Mouse (Mus musculus): ENCODE measurements at regions not wholly inside any gene's neighbourhood (a gene's known extent, or its start where the extent isn't known, plus 50 kb on each side); places are given as distances from the start of the nearest gene placed in this dataset.

DNA sequence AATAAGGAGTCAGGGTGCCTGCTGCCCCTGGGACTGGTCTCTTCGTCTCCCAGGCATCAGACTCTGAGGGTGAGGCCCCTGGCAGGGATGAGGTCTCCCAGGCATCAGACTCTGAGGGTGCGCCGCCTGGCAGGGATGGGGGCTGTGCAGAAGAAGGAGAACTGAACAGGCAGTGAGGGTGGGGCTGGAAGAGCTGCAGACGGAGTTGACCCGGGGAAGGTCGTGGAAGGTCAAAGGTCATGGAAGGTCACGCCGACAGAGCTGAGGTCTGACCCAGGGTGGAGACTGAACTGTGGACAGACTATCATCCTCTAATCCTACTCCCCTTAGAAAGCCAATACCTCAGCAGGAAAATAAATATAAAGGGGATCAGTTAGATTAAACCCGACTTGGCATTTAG is 50.6 kb upstream of the Grik3 start:
- no peaks in the 10 kb centered on the region for H3K9me3 ChIP-seq (replicated peaks; ENCODE audit: control insufficient read depth, low read length)
- no peak overlapping the region for H3K4me3 ChIP-seq (ENCODE audit: low read length)
- ATAC-seq (replicated peaks; ENCODE audit: extremely low read depth, insufficient read depth, low FRiP score), result no peak; the same call in 1 of the 2 replicates
- WGBS, result 35% methylated on average over 9 of the region's 9 CpGs
- no peak overlapping the region for H3K27ac ChIP-seq (ENCODE audit: low read length)
- no peaks in the 10 kb centered on the region for H3K36me3 ChIP-seq (ENCODE audit: control insufficient read depth, insufficient read depth)
- H3K9ac ChIP-seq (ENCODE audit: low read length), result no peak overlapping the region
- no peaks in the 10 kb centered on the region for H3K4me1 ChIP-seq (ENCODE audit: control insufficient read depth, insufficient read depth, low read length)
- 0 out of 2 replicates have a peak, but pooled peaks cover under 1% of the 10 kb centered on the region for H3K27me3 ChIP-seq (ENCODE audit: control insufficient read depth, insufficient read depth, low read length)
- no peak overlapping the region for H3K4me2 ChIP-seq (ENCODE audit: low read depth, low read length)

DNA sequence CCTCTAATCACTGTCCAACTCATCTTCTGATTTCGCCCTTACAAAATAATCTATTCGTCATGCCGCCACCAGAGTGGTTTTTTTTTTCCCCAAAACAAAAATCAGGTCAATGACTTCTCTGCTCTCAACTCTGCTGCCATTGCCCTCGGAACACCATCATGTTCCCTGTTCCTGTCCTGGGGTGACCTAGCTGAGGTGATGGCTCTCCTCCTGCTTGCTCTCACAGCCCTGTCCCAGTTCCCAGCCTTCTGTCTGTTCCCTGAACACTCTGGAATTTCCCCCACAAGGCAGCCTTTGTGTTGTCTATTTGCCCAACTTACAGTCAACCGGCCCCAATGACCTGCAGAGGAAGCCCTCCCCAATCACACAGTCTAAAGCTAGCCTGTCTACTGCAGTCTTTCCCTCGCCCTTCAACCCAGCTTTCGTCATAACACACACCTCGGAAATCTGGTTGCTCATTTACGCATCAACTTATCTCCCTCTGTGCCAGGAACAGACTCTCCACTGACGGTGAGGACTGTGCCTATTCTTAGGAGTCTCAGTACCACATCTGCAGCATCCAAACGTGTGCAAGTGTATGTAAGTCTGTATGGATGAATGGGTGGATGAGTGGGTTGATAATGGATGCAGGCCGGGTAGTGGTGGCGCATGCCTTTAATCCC is 53.2 kb upstream of the Grik3 start:
- peaks cover 2% of the 10 kb centered on the region; the same call in 1 of the 2 replicates for H3K27me3 ChIP-seq (ENCODE audit: control insufficient read depth, insufficient read depth, low read length)
- no peak overlapping the region for H3K27ac ChIP-seq (ENCODE audit: low read length)
- 63% methylated on average over 13 of the region's 13 CpGs for WGBS

DNA sequence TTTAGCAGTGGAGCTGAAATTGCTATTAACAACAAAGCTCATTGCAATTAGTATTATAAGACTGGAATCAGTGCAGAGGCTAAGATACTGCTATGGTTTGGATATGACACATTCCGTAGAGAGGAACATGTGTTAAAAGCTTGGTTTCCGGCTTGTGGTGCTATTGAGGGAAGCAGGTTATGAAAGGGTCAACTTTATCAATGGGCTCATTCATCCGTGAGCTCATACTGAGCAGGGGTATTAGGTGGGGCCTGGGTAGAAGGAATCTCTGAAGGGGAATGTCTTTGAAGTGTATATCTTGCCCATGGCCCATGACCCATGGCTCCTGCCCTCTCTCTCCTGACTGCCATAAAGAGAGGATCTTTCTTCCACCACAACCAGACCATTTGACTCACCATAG is 57.0 kb upstream of the Grik3 start:
- WGBS, result 59% methylated on average over 3 of the region's 3 CpGs

More for the DNA sequence above, 53.2 kb upstream of the Grik3 start:
- H3K4me3 ChIP-seq (ENCODE audit: low read length), result no peak overlapping the region
- no peak for ATAC-seq (replicated peaks; ENCODE audit: extremely low read depth, insufficient read depth, low FRiP score)
- H3K36me3 ChIP-seq (ENCODE audit: control insufficient read depth, insufficient read depth), result no peaks in the 10 kb centered on the region
- no peak overlapping the region for H3K9ac ChIP-seq (ENCODE audit: low read length)
- H3K9me3 ChIP-seq (replicated peaks; ENCODE audit: control insufficient read depth, low read length), result no peaks in the 10 kb centered on the region
- no peak overlapping the region for H3K4me2 ChIP-seq (ENCODE audit: low read depth, low read length)
- no peaks in the 10 kb centered on the region for H3K4me1 ChIP-seq (ENCODE audit: control insufficient read depth, insufficient read depth, low read length)

DNA sequence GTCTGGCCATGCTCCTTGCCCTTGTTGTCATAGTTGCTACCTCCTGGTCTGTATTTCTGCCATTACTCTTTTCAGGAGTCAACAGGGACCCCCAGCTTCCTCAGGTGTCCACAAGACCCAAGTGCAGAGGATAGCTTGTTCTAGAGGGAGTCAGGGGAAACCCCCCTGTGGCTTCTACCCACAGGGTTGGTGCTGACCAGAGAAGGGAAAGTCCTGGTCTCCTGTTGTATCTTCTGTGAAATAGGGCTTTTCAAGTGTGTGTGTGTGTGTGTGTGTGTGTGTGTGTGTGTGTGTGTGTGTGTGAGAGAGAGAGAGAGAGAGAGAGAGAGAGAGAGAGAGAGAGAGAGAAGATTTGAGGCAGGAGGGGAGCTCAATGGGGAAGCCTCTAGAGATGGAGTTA is 58.9 kb upstream of the Grik3 start:
- no peak overlapping the region for H3K4me2 ChIP-seq (ENCODE audit: low read depth, low read length)
- no peak overlapping the region for H3K4me3 ChIP-seq (ENCODE audit: low read length)
- H3K9me3 ChIP-seq (replicated peaks; ENCODE audit: control insufficient read depth, low read length), result no peaks in the 10 kb centered on the region
- H3K27me3 ChIP-seq (ENCODE audit: control insufficient read depth, insufficient read depth, low read length), result peaks cover 5% of the 10 kb centered on the region; the same call in 1 of the 2 replicates
- no peak overlapping the region for H3K27ac ChIP-seq (ENCODE audit: low read length)
- H3K9ac ChIP-seq (ENCODE audit: low read length), result no peak overlapping the region
- no peaks in the 10 kb centered on the region for H3K36me3 ChIP-seq (ENCODE audit: control insufficient read depth, insufficient read depth)
- ATAC-seq (replicated peaks; ENCODE audit: extremely low read depth, insufficient read depth, low FRiP score), result no peak
- no peaks in the 10 kb centered on the region for H3K4me1 ChIP-seq (ENCODE audit: control insufficient read depth, insufficient read depth, low read length)

More for the DNA sequence above, 57.0 kb upstream of the Grik3 start:
- no peak overlapping the region for H3K9ac ChIP-seq (ENCODE audit: low read length)
- H3K27ac ChIP-seq (ENCODE audit: low read length), result no peak overlapping the region
- H3K4me3 ChIP-seq (ENCODE audit: low read length), result no peak overlapping the region
- H3K4me2 ChIP-seq (ENCODE audit: low read depth, low read length), result no peak overlapping the region
- H3K9me3 ChIP-seq (replicated peaks; ENCODE audit: control insufficient read depth, low read length), result no peaks in the 10 kb centered on the region
- H3K4me1 ChIP-seq (ENCODE audit: control insufficient read depth, insufficient read depth, low read length), result no peaks in the 10 kb centered on the region
- no peak for ATAC-seq (replicated peaks; ENCODE audit: extremely low read depth, insufficient read depth, low FRiP score)
- H3K36me3 ChIP-seq (ENCODE audit: control insufficient read depth, insufficient read depth), result no peaks in the 10 kb centered on the region
- H3K27me3 ChIP-seq (ENCODE audit: control insufficient read depth, insufficient read depth, low read length), result peaks cover 2% of the 10 kb centered on the region; the same call in 1 of the 2 replicates

DNA sequence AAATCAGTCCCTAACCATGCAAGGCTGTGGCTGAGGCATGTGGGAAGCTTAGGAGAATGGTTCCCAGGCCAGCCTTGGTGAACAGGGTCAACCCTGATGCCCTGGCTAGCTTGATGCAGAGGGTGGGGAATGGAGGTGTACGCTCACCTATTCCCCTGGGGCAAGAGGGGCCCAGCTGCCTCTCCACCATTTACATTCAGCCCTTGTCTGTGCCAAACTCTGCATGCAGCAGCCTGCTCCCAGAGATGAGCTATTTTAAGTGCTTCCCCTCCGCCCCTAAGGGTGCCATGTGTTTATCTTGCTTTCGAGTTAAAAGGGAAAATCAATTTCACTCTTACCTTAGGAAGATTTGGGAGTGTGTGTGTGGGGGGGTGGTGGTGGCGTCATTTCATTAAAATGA is 59.7 kb upstream of the Grik3 start:
- H3K9ac ChIP-seq (ENCODE audit: low read length), result no peak overlapping the region
- no peak overlapping the region for H3K4me2 ChIP-seq (ENCODE audit: low read depth, low read length)
- H3K36me3 ChIP-seq (ENCODE audit: control insufficient read depth, insufficient read depth), result no peaks in the 10 kb centered on the region
- H3K4me3 ChIP-seq (ENCODE audit: low read length), result no peak overlapping the region
- no peaks in the 10 kb centered on the region for H3K9me3 ChIP-seq (replicated peaks; ENCODE audit: control insufficient read depth, low read length)
- no peak overlapping the region for H3K27ac ChIP-seq (ENCODE audit: low read length)
- WGBS, result 51% methylated on average over 4 of the region's 4 CpGs
- no peak for ATAC-seq (replicated peaks; ENCODE audit: extremely low read depth, insufficient read depth, low FRiP score)
- peaks cover 5% of the 10 kb centered on the region; the same call in 1 of the 2 replicates for H3K27me3 ChIP-seq (ENCODE audit: control insufficient read depth, insufficient read depth, low read length)
- no peaks in the 10 kb centered on the region for H3K4me1 ChIP-seq (ENCODE audit: control insufficient read depth, insufficient read depth, low read length)

DNA sequence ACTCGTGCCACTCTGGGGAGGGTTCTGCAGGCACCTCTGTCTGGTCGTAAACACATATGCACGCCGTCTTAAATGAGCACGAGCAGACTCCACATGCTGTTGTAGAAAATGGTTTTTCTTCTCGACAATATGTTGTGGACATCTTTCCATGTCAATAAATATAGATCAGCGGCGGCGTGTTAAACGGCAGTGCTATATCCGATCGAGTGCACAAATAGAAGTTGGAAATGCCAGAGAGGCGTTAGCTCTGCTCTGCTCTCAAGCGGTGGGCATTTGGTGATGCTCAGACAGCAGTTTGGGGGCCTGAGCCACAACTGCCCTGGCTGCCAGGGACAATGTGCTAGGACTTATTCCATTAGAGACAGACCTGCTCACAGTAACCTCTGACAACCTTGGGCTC is 61.8 kb upstream of the Grik3 start:
- Histone ChIP-seq H3K4me3 (ENCODE audit: low read length) (no peak overlapping the region), H3K4me2 (ENCODE audit: low read depth, low read length) (no peak overlapping the region), H3K9me3 (replicated peaks; ENCODE audit: control insufficient read depth, low read length) (no peaks in the 10 kb centered on the region), H3K27me3 (ENCODE audit: control insufficient read depth, insufficient read depth, low read length) (peaks cover 5% of the 10 kb centered on the region; the same call in 1 of the 2 replicates), H3K9ac (ENCODE audit: low read length) (no peak overlapping the region), H3K36me3 (ENCODE audit: control insufficient read depth, insufficient read depth) (no peaks in the 10 kb centered on the region), H3K4me1 (ENCODE audit: control insufficient read depth, insufficient read depth, low read length) (no peaks in the 10 kb centered on the region), H3K27ac (ENCODE audit: low read length) (no peak overlapping the region)
- no peak for ATAC-seq (replicated peaks; ENCODE audit: extremely low read depth, insufficient read depth, low FRiP score)
- WGBS, result 86% methylated on average over 14 of the region's 14 CpGs

DNA sequence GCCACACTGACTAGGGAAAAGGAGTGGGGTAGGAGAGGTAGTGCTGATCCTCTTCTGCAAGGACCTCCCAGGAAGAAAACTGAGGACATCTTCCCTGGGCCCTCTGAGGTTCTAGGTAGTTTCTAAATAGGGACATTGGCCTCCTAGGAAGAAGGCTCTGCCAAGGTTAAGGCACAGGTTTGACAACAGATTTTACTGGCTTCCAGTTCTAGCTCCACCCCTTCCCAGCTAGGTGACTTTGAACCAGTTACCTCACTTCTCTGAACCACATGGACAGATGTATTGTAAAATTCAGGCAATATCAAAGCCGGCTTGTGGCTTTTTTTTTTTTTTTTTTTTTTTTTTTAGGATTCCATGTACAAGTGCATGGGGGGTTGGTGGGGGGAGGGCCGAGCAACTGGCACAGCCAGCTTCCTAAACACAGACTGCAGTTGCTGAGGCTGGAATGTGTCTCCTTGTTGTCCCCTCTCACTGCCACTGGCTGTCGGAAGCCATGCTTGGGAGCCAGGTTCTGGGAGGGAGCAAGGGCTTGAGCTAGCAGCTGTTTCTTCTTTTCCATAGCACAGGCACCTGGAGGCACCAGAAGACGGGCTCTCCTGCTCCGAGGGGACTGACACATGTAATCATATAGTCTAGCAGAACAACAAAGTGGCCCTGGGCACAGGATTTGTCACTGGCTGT is 69.8 kb upstream of the Grik3 start:
- WGBS, result 62% methylated on average over 5 of the region's 5 CpGs
- ATAC-seq (replicated peaks; ENCODE audit: extremely low read depth, insufficient read depth, low FRiP score), result no peak
- H3K27me3 ChIP-seq (ENCODE audit: control insufficient read depth, insufficient read depth, low read length), result peaks cover 3% of the 10 kb centered on the region; the same call in 1 of the 2 replicates

DNA sequence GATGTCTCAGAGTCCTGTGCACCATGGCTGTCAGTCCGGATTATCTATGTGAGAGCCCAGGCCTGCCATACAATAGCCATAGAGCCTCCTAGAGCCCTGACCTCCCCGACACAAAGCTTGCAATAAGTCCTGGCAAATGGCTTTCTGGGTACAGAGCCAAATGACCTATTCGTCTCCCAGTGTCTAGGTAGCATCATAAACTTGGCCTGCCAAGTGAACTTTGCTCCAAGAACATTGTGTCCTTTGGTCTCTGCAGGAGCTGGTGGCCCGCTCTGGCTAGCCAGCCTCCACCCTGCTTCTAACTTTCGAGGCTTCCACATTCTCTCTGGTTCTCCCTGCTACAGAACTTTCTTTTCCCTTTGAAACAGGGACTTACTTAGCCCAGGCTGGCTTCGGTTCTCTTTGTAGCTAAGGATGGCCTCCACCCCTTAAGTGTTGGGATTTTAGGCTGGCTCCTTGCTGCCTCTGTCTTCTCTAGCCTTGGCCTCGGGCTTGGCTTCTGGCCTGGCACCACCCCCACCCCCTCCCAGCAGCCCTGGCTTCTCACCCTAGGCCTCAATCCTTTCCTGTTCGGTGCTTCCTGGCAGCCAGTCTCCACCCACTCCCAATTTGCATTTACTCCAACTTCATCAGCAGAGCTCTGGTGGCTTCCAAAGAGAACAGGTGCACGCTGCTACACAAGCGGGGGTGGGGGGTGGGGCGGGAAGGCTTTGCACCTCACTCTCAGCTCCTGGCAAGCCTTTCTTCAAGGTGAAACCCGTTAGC is 70.8 kb upstream of the Grik3 start:
- Histone ChIP-seq H3K4me1 (ENCODE audit: control insufficient read depth, insufficient read depth, low read length) (no peaks in the 10 kb centered on the region), H3K4me3 (ENCODE audit: low read length) (no peak overlapping the region), H3K4me2 (ENCODE audit: low read depth, low read length) (no peak overlapping the region), H3K36me3 (ENCODE audit: control insufficient read depth, insufficient read depth) (no peaks in the 10 kb centered on the region), H3K27me3 (ENCODE audit: control insufficient read depth, insufficient read depth, low read length) (peaks cover 3% of the 10 kb centered on the region; the same call in 1 of the 2 replicates), H3K9ac (ENCODE audit: low read length) (no peak overlapping the region), H3K27ac (ENCODE audit: low read length) (no peak overlapping the region), H3K9me3 (replicated peaks; ENCODE audit: control insufficient read depth, low read length) (no peaks in the 10 kb centered on the region)
- 47% methylated on average over 12 of the region's 12 CpGs for WGBS
- no peak for ATAC-seq (replicated peaks; ENCODE audit: extremely low read depth, insufficient read depth, low FRiP score)

More for the DNA sequence above, 69.8 kb upstream of the Grik3 start:
- Histone ChIP-seq H3K4me3 (ENCODE audit: low read length) (no peak overlapping the region), H3K4me2 (ENCODE audit: low read depth, low read length) (no peak overlapping the region), H3K4me1 (ENCODE audit: control insufficient read depth, insufficient read depth, low read length) (no peaks in the 10 kb centered on the region), H3K9me3 (replicated peaks; ENCODE audit: control insufficient read depth, low read length) (no peaks in the 10 kb centered on the region), H3K36me3 (ENCODE audit: control insufficient read depth, insufficient read depth) (no peaks in the 10 kb centered on the region), H3K27ac (ENCODE audit: low read length) (no peak overlapping the region), H3K9ac (ENCODE audit: low read length) (no peak overlapping the region)

DNA sequence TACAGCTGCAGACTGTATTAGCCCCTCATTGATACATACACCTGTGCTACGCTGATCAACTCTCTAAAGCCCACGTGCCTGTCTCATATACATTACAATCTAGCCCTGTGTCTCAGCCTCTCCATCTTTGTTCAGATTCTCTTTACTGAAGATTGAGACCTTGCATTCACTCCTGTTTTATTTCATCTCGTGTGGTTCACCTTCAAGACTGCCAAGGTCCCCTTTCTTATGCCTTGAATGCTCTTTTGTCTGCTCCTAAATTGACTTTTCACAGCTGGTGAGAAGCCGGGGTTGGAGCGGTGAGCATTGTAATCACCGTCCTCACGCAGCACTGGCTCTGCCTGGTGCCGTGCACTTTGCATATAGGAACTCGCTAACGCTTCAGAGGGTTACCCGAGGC is 75.2 kb upstream of the Grik3 start:
- no peak overlapping the region for H3K27ac ChIP-seq (ENCODE audit: low read length)
- H3K4me2 ChIP-seq (ENCODE audit: low read depth, low read length), result no peak overlapping the region
- H3K27me3 ChIP-seq (ENCODE audit: control insufficient read depth, insufficient read depth, low read length), result no peaks in the 10 kb centered on the region
- no peaks in the 10 kb centered on the region for H3K4me1 ChIP-seq (ENCODE audit: control insufficient read depth, insufficient read depth, low read length)
- H3K4me3 ChIP-seq (ENCODE audit: low read length), result no peak overlapping the region
- H3K9me3 ChIP-seq (replicated peaks; ENCODE audit: control insufficient read depth, low read length), result no peaks in the 10 kb centered on the region
- no peaks in the 10 kb centered on the region for H3K36me3 ChIP-seq (ENCODE audit: control insufficient read depth, insufficient read depth)
- no peak overlapping the region for H3K9ac ChIP-seq (ENCODE audit: low read length)
- no peak for ATAC-seq (replicated peaks; ENCODE audit: extremely low read depth, insufficient read depth, low FRiP score)
- WGBS, result 49% methylated on average over 11 of the region's 11 CpGs
